Mouse (Mus musculus) cerebellum, adult 9-11 months (tissue): ENCODE data around the gene Bcl2a1d.
A peak's percentile ranks its signal among the peaks of the same experiment; 100 is the strongest.
"Not testable (repeated sequence)": the region's sequence is repeated elsewhere in the genome, so short reads cannot be mapped to it uniquely, and the experiment has no call there.

Experiments used
- DNase-seq: peaks from one replicate; pipeline ENCODE4 v3.0.0; 2022

The Bcl2a1d gene

GRCm38 (mm10) chr9:88731728-88732127, at the start of gene Bcl2a1d:
Bcl2a1d (minus strand) TSS chr9:88731914.
- not testable (repeated sequence) for DNase-seq

GRCm38 (mm10) chr9:88770239-88770638, 38.5 kb upstream of the Bcl2a1d start:
- not testable (repeated sequence) for DNase-seq

DNA sequence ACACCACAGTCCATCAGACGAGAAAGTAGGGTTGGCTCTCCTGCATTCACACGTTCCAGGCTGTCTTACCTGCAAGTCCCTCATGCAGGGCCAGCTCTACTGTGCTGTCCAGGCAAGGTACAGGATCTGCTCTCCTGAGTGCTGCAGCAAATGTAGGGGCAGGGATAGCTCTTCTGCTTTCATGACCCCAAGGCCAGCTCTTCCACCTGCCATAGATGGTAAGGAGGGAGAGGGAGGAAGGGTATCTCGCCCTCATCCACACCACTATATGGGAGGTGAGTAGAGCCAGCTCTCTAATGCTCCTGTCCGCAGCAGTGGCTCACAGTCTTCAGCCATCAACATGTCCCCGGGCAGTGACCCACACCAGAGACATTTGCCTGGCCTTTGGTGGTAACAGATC, 37.8 kb upstream of the Bcl2a1d start:
- DNase-seq: not testable (repeated sequence)

- not testable (repeated sequence) for DNase-seq
Measured at GRCm38 (mm10) chr9:88746687-88747086, 15.0 kb upstream of the Bcl2a1d start.

DNA sequence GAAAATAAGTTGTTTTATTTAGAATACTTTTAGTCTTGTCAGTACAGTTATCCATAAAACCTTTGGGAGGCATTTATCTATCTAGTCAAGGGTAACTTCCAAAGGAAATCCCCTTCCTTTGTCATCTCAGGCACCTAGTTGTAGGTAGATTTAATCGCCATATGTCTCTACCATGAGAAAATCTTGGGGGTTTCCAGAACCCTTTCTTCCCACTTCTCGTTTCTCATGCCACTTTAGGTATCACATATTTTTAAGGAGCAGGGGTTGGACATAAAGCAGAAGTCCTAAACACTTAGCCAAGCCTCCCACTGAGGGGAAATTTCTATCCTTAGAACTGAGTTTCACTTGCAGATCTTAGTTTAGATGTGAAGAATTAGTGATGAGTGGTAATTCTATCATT, 14.3 kb upstream of the Bcl2a1d start:
- not testable (repeated sequence) for DNase-seq

DNA sequence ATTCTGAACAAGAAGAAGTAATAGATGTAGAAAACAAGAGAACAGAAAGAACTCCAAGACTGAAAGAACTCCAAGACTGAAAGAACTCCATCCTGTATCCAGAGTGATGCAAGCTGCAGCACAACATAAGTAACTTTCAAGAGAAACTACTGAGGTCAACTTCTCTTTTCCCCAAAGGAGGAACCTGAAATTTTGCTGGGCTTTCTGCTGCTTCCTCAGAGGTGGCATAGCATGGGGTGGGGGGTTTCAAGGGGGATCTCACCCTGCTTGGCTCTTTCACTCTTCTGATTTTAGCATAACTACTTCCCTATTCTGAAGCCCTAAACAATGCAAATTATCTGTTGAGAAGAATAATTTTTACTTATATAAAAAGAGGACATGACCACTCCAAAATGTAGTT, 3.6 kb upstream of the Bcl2a1d start:
- not testable (repeated sequence) for DNase-seq

DNA sequence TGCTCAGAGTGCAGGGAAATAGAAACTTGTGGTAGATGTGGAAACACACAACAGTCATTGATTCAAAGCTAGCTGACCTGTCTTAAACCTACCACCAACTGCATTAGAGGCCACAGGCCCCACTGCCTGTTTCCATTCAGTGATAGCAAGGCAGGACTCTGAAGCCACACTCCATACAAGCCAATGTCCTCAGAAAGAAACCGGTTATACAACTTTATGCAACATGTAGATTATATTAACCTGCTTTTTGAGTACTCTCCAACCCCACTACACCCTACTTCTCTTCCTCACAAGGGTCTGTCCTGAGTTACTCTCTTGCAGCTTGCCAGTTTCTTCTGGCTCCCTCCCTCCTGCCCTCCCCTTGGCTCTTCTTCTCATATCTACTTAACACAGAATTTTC, 1.5 kb upstream of the Bcl2a1d start:
- DNase-seq: not testable (repeated sequence)

DNA sequence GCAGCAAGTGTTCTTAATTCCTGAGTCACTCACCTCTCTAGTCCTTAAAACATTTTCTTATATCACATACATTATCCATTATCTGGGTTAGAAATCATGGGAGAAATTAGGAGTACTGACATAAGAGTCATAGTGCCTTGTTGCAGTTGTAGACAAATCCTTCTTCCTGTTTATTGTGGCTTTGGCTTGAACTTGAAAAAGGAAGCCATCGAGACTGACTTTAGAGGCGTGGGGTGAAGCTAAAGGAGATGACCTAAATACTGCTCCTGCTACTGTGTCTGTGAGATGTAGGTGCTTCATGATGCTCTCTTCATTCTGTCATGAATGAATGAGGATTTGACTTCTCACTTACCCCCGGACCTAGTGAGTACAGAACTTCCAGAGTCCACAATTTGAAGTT, 620 bp upstream of the Bcl2a1d start:
- not testable (repeated sequence) for DNase-seq

DNA sequence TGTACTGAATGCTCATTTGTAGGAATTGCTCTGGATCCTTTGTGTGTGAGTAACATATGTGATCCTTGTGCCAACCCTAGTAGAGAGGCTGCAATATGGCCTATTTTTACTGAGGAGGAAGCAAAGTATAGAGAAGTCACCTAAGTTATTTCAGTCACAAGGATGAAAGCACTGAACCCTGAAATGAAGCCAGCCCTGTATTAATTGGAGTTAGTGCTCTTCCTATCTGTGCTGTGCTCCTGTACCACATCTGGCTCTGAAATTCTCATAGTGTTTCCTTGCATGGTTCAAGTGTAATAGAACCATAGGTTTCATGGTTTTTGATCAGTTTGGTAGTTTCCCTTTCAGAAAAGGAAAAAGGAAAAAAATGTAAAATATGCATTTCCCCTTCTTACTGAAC, 3.4 kb downstream of the Bcl2a1d start:
- not testable (repeated sequence) for DNase-seq

DNA sequence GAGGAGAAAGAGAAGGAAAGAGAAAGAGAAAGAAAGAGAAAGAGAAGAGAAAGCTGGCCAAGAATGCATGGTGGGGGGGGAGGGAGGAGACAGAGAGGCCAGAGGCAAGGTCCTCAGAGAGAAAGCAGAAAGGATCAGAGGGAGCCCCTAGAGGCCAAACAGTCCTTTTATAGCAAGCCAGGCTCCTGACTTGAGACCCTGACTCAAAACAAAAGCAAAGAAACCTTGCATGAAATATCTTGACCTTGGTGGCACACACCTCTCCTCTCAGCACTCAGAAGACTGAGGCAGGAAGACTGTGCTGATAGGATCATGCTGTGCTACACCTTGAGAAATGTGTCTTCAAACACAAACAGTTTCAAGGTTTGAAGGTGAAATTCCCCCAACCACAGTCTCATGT, 10.1 kb downstream of the Bcl2a1d start:
- not testable (repeated sequence) for DNase-seq

GRCm38 (mm10) chr9:88719989-88720537, 11.7 kb downstream of the Bcl2a1d start, which contains the start of gene Mthfsl:
Mthfsl (minus strand) TSS chr9:88720296.
- peak; percentile 57 for DNase-seq

- DNase-seq: peak; percentile 70
Measured at GRCm38 (mm10) chr9:88719073-88719921, 12.4 kb downstream of the Bcl2a1d start.

DNA sequence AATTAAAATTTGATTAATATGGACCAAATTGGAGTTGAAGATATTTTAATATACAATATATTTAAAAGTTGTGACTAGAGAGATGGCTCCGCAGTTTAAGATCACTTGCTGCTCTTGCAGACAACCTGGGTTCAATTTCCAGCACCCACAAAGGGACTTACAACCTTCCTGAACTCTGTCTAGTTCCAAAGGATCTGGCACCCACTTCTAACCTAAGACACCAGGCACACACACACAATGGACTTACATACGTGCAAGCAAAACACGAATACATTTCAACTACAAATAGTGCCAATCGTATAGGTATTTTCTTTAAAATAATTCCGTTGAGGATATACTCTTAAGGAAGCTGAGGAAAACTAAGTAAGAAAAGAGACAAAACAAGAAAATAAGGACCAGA, 13.1 kb downstream of the Bcl2a1d start:
- DNase-seq: peak; percentile 45

GRCm38 (mm10) chr9:88718140-88718539, 13.6 kb downstream of the Bcl2a1d start:
- peak; percentile 69 for DNase-seq

DNA sequence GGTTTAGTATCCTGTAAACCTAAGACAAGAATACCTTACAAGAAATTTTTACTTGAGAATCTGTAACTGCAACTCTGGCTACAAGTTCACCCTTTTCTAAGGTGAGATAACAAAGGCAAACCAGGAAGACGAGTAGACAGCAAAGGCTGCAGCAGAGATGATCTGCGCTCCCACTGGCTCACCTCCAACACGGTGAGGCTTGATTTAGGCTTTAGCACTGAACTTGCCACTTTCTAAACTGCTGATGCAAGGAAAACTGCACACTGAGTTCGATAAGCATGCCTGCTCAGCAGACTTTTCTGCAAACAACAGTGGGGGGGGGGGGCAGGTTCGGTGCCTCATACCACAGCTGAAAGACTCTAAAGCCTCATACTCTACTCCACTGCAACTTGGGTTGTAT, 17.2 kb downstream of the Bcl2a1d start:
- not testable (repeated sequence) for DNase-seq

GRCm38 (mm10) chr9:88712164-88712749, 19.5 kb downstream of the Bcl2a1d start:
- DNase-seq: not testable (repeated sequence)

- DNase-seq: not testable (repeated sequence)
Measured at GRCm38 (mm10) chr9:88710910-88711438, 20.7 kb downstream of the Bcl2a1d start.

GRCm38 (mm10) chr9:88710439-88710838, 21.3 kb downstream of the Bcl2a1d start:
- DNase-seq: not testable (repeated sequence)

DNA sequence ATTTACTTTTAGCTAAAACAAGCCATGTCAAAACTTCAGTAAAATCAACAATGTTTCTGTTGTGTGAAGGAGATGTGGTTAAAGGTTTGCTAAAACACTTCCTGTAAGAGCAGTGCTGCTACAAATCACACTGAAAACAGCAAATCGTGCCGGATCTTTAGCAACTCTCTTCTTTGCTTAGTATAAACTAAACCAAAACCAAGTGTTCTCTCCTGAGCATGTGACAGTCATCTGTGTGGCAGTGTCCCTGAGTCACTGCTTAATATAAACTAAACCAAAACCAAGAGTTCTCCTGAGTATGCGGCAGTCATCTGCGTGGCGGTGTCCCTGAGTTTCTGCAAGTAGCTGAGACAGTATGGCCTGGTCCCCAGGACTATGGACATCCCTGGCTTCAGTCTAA, 21.9 kb downstream of the Bcl2a1d start:
- DNase-seq: not testable (repeated sequence)

- DNase-seq: no peak
Measured at GRCm38 (mm10) chr9:88709304-88709703, 22.4 kb downstream of the Bcl2a1d start.

- DNase-seq: no peak
Measured at GRCm38 (mm10) chr9:88706700-88707099, 25.0 kb downstream of the Bcl2a1d start.

GRCm38 (mm10) chr9:88705157-88705556, 26.6 kb downstream of the Bcl2a1d start:
- DNase-seq: not testable (repeated sequence)

DNA sequence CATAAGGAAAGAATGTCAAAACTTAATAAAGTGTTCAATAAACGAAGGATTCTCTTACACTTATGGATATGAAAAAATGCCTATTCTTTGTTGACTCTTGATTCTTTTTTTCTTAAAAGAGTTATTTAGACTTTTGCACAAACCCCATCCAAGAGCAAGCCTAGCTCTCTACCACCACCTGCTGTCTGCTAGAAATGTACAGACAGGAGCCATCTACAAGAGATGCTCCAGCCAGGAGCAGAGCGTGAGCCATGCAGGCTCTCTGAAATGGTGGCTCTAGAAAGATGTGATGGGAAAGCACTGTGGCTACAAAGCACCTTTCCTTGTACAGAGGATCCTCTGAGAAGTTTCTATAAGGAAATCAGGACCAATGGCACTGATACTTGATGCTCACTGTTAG, 33.0 kb downstream of the Bcl2a1d start:
- not testable (repeated sequence) for DNase-seq
